In genomic region chr5:124450051-124450450, GRCm38 (mm10) we compare ENCODE assay signal across 13 mouse cellular contexts. TPM values are rescaled to one million over a fixed set of nuclear protein-coding genes. Genes with fewer than 3 reads are reported as not detected.
DNase-seq lines count a peak whose midpoint lies in the region; ATAC-seq and TF ChIP-seq lines count a peak whose summit lies in the region.
"Had no signal": no experiment of that assay in that cellular context is flagged by ENCODE, and none has a peak within 500 bp of the region (broad histone marks: within the 10 kb centered on the region; RNA-seq: fewer than 3 reads in every experiment).

No protein-coding gene starts in this region.

- no peak overlapping the region for H3K4me3 ChIP-seq in heart, embryonic 12.5 days
- H3K4me3 ChIP-seq in E14TG2a.4 (replicated peaks; ENCODE audit: low read length), result peak overlapping the region; percentile 41; the same call in 1 of the 2 replicates
- no peak overlapping the region for H3K4me3 ChIP-seq in embryonic facial prominence, embryonic 14.5 days (ENCODE audit: low read depth, low read length)
- no peak overlapping the region for H3K4me3 ChIP-seq in liver, embryonic 14.5 days (ENCODE audit: insufficient read depth in 1 of 2, low read depth in 2 of 2, low read length in 2 of 2)
- H3K4me3 ChIP-seq: hindbrain, embryonic 15.5 days had no signal

- H3K4me1 ChIP-seq in heart, embryonic 12.5 days (replicated peaks), result peaks cover 65% of the 10 kb centered on the region
- H3K4me1 ChIP-seq in E14TG2a.4 (replicated peaks; ENCODE audit: low read depth, low read length), result peaks cover 86% of the 10 kb centered on the region
- peaks cover 13% of the 10 kb centered on the region for H3K4me1 ChIP-seq in embryonic facial prominence, embryonic 14.5 days (ENCODE audit: control insufficient read depth, insufficient read depth, low read length)
- H3K4me1 ChIP-seq in liver, embryonic 14.5 days (replicated peaks; ENCODE audit: control insufficient read depth in 2 of 2, insufficient read depth in 2 of 2, low read length in 1 of 2), result peaks cover 28 to 45% of the 10 kb centered on the region in 2 experiments

- no peaks in the 10 kb centered on the region for H3K27me3 ChIP-seq in heart, embryonic 12.5 days (replicated peaks)
- no peaks in the 10 kb centered on the region for H3K27me3 ChIP-seq in E14TG2a.4 (ENCODE audit: insufficient read depth, low read length)
- H3K27me3 ChIP-seq in embryonic facial prominence, embryonic 14.5 days (replicated peaks; ENCODE audit: control insufficient read depth, insufficient read depth, low read length), result no peaks in the 10 kb centered on the region
- H3K27me3 ChIP-seq in liver, embryonic 14.5 days (ENCODE audit: control insufficient read depth, insufficient read depth, low read length), result no peaks in the 10 kb centered on the region
- H3K27me3 ChIP-seq: hindbrain, embryonic 15.5 days had no signal

- H3K9me3 ChIP-seq in heart, embryonic 12.5 days (replicated peaks), result no peaks in the 10 kb centered on the region
- no peaks in the 10 kb centered on the region for H3K9me3 ChIP-seq in E14TG2a.4 (ENCODE audit: low read length)
- no peaks in the 10 kb centered on the region for H3K9me3 ChIP-seq in embryonic facial prominence, embryonic 14.5 days (ENCODE audit: control insufficient read depth, low read length)
- H3K9me3 ChIP-seq in liver, embryonic 14.5 days (ENCODE audit: control insufficient read depth, low read length), result no peaks in the 10 kb centered on the region
- H3K9me3 ChIP-seq: hindbrain, embryonic 15.5 days had no signal

- no peak for TF ChIP-seq CTCF in E14TG2a.4 (conservative IDR thresholded peaks at IDR 0.05; ENCODE audit: low read length)
- no peak for TF ChIP-seq CTCF in liver, embryonic 14.5 days (IDR thresholded peaks at IDR 0.05; ENCODE audit: low read depth)

- no peak overlapping the region for H3K9ac ChIP-seq in heart, embryonic 12.5 days
- no peak overlapping the region; the same call in 1 of the 2 replicates for H3K9ac ChIP-seq in embryonic facial prominence, embryonic 14.5 days (ENCODE audit: low read depth, low read length)
- H3K9ac ChIP-seq in liver, embryonic 14.5 days (replicated peaks), result no peak overlapping the region
- H3K9ac ChIP-seq: hindbrain, embryonic 15.5 days had no signal

- no peak for TF ChIP-seq EP300 in liver, embryonic 14.5 days (IDR thresholded peaks at IDR 0.05; ENCODE audit: low read depth)

- no peak overlapping the region; the same call in 1 of the 2 replicates for H3K27ac ChIP-seq in heart, embryonic 12.5 days (ENCODE audit: poor library complexity, severe bottlenecking)
- peak overlapping the region; percentile 57 for H3K27ac ChIP-seq in embryonic facial prominence, embryonic 14.5 days (replicated peaks; ENCODE audit: low read depth, low read length)
- peak overlapping the region; percentile 60; the same call in 1 of the 2 replicates for H3K27ac ChIP-seq in liver, embryonic 14.5 days
- H3K27ac ChIP-seq: hindbrain, embryonic 15.5 days had no signal

- H3K36me3 ChIP-seq in heart, embryonic 12.5 days, result peaks cover 72% of the 10 kb centered on the region
- H3K36me3 ChIP-seq in E14TG2a.4 (ENCODE audit: insufficient read depth, low read length), result peaks cover 84% of the 10 kb centered on the region
- peaks cover 78% of the 10 kb centered on the region for H3K36me3 ChIP-seq in embryonic facial prominence, embryonic 14.5 days (ENCODE audit: control insufficient read depth, insufficient read depth, low read length)
- peaks cover 82% of the 10 kb centered on the region for H3K36me3 ChIP-seq in liver, embryonic 14.5 days (replicated peaks; ENCODE audit: control insufficient read depth, insufficient read depth, low read depth)

- H3K4me2 ChIP-seq in heart, embryonic 12.5 days, result no peak overlapping the region
- no peak overlapping the region for H3K4me2 ChIP-seq in embryonic facial prominence, embryonic 14.5 days (ENCODE audit: low read depth, low read length)
- H3K4me2 ChIP-seq in liver, embryonic 14.5 days (ENCODE audit: low read depth), result peak overlapping the region; percentile 7
- H3K4me2 ChIP-seq: hindbrain, embryonic 15.5 days had no signal

- WGBS in heart, embryonic 12.5 days, result 81% methylated on average over 7 of the region's 7 CpGs
- WGBS in embryonic facial prominence, embryonic 14.5 days, result 80% methylated on average over 7 of the region's 7 CpGs
- 82% methylated on average over 7 of the region's 7 CpGs for WGBS in liver, embryonic 14.5 days (ENCODE audit: insufficient replicate concordance)

- ATAC-seq in heart, embryonic 12.5 days (ENCODE audit: insufficient number of reproducible peaks, low FRiP score), result no peak
- ATAC-seq in embryonic facial prominence, embryonic 14.5 days (ENCODE audit: low read depth), result no peak
- no peak for ATAC-seq in liver, embryonic 14.5 days (ENCODE audit: insufficient read depth)
- ATAC-seq: forebrain, embryonic 14.5 days had no signal

- peak; percentile 96 for DNase-seq in heart, adult 11 months
- DNase-seq in embryonic facial prominence, embryonic 14.5 days (ENCODE audit: low spot score), result no peak
- DNase-seq in liver, embryonic 14.5 days (ENCODE audit: low read depth in 3 of 3, low spot score in 3 of 3), result no peak
- DNase-seq in embryo, embryonic 9.5 days (ENCODE audit: extremely low spot score), result no peak
- no peak for DNase-seq in layer of hippocampus, postnatal 36 days
- DNase-seq: embryo, embryonic 11 days; gastrocnemius, postnatal 25 days; kidney, postnatal 4 days; thymus, adult 18-20 months had no signal

RNA-seq across cellular contexts. Expression of gene Kmt5a, which starts 10.3 kb away (rescaled TPM):
- 81.1 and 85.4 TPM in 2 replicates for polyA plus RNA-seq in heart, embryonic 12.5 days (2016; fragmentation: Nextera tagmentation; extraction: Ambion mirVana)
- polyA plus RNA-seq in embryonic facial prominence, embryonic 14.5 days (2014; fragmentation: Nextera tagmentation; extraction: Ambion mirVana), result 50.3 and 57.5 TPM in 2 replicates
- polyA plus RNA-seq in liver, embryonic 14.5 days (2012; rRNA removed), result 47.6 and 58.6 TPM in 2 replicates
- 51.8 and 68.8 TPM in 2 replicates for polyA plus RNA-seq in liver, embryonic 14.5 days (2014; fragmentation: Nextera tagmentation; extraction: Ambion mirVana)
- total RNA-seq in layer of hippocampus, postnatal 36 days (2021), result 10 to 100 TPM; 63.9 to 78.5 TPM

RNA-seq across cellular contexts. Expression of gene Sbno1, which starts 24.2 kb away (rescaled TPM):
- 71.8 and 75.3 TPM in 2 replicates for polyA plus RNA-seq in heart, embryonic 12.5 days (2016; fragmentation: Nextera tagmentation; extraction: Ambion mirVana)
- 62.7 and 66.5 TPM in 2 replicates for polyA plus RNA-seq in embryonic facial prominence, embryonic 14.5 days (2014; fragmentation: Nextera tagmentation; extraction: Ambion mirVana)
- polyA plus RNA-seq in liver, embryonic 14.5 days (2012; rRNA removed), result 9.0 and 12.6 TPM in 2 replicates
- polyA plus RNA-seq in liver, embryonic 14.5 days (2014; fragmentation: Nextera tagmentation; extraction: Ambion mirVana), result 34.2 and 35.1 TPM in 2 replicates
- total RNA-seq in layer of hippocampus, postnatal 36 days (2021), result 100 to 1,000 TPM; 148 to 157 TPM

RNA-seq across cellular contexts. Expression of gene Rilpl2, which starts 28.1 kb away (rescaled TPM):
- polyA plus RNA-seq in heart, embryonic 12.5 days (2016; fragmentation: Nextera tagmentation; extraction: Ambion mirVana), result 13.5 and 13.6 TPM in 2 replicates
- polyA plus RNA-seq in embryonic facial prominence, embryonic 14.5 days (2014; fragmentation: Nextera tagmentation; extraction: Ambion mirVana), result 33.6 and 34.8 TPM in 2 replicates
- 5.9 and 8.1 TPM in 2 replicates for polyA plus RNA-seq in liver, embryonic 14.5 days (2012; rRNA removed)
- polyA plus RNA-seq in liver, embryonic 14.5 days (2014; fragmentation: Nextera tagmentation; extraction: Ambion mirVana), result 7.8 and 9.6 TPM in 2 replicates
- total RNA-seq in layer of hippocampus, postnatal 36 days (2021), result 10 to 100 TPM; 19.8 to 20.6 TPM

RNA-seq across cellular contexts. Expression of gene Snrnp35, which starts 32.9 kb away (rescaled TPM):
- 23.9 and 24.0 TPM in 2 replicates for polyA plus RNA-seq in heart, embryonic 12.5 days (2016; fragmentation: Nextera tagmentation; extraction: Ambion mirVana)
- polyA plus RNA-seq in embryonic facial prominence, embryonic 14.5 days (2014; fragmentation: Nextera tagmentation; extraction: Ambion mirVana), result 11.0 and 11.4 TPM in 2 replicates
- polyA plus RNA-seq in liver, embryonic 14.5 days (2012; rRNA removed), result 3.0 and 7.4 TPM in 2 replicates
- 4.5 and 5.8 TPM in 2 replicates for polyA plus RNA-seq in liver, embryonic 14.5 days (2014; fragmentation: Nextera tagmentation; extraction: Ambion mirVana)
- total RNA-seq in layer of hippocampus, postnatal 36 days (2021), result 10 to 100 TPM; 27.4 to 31.7 TPM
